Mouse (Mus musculus) small intestine, adult 2 months (tissue): ENCODE data around the gene Ublcp1.
A peak's percentile ranks its signal among the peaks of the same experiment; 100 is the strongest.

ENCODE experiments used
- CTCF ChIP-seq: fragments of 200-500 bp; IDR thresholded peaks from 2 replicates; pipeline ENCODE4 v1.5.1; 2012; ENCODE audit warnings: low read depth, mild to moderate bottlenecking, control low read depth, inconsistent platforms, low read length, moderate library complexity, mixed read lengths; ENCODE audit not compliant: insufficient replicate concordance, insufficient read length; ENCODE audit errors: extremely low read depth
- POLR2A ChIP-seq: fragments of 200-500 bp; IDR thresholded peaks from 2 replicates; pipeline ENCODE4 v1.6.1; 2012; ENCODE audit warnings: low read depth, mild to moderate bottlenecking, control low read depth, inconsistent platforms, low read length, moderate library complexity

DNA sequence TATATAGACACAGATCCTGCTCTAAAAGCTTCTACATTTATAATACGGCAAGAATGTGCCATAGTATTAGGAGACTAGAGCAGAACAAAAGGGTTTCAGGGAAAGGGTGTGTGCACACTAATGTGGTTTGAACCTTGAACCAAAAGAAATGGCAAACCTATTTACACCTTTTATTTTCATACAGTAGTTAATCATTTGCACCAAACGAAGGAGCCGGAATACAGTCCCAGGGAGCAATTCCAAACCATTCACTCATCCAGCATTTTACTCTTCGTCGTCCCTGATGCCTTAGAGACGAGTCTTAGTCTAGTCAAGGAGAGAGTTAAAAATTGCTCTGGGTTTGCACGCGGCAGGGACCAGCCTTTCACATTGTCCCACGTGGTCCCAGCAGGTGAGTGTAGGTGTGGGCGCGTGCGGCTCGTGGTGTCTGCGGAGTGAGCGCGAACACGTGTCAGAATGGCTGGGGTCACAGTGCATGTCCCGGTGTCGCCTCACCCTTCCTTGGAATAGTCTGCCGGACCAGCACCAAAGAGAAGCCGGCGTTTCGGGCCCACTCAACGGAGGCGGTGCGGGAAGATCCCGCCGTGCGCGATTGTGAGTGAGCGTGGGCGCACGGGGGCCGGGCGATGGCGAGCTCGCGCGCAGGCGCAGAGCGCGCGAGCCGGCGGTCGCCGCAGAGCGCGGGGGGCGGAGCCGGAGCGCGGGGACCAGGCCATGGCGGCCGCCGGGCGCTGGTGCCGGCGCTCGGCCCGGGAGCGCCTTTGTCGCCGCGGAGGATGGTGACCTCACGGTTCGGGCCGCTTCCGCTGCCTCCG lies 48.2 kb upstream of the Ublcp1 start, which contains the start of gene Rnf145:
- TF ChIP-seq CTCF (no peak), POLR2A (peak; percentile 53; the same call in 1 of the 2 replicates)
